Comparison of ENCODE assay signal across 22 mouse cellular contexts in genomic region chr6:126962709-126963108, GRCm38 (mm10). TPM values are rescaled to one million over a fixed set of nuclear protein-coding genes. Genes with fewer than 3 reads are reported as not detected.
"Had no signal": no experiment of that assay in that cellular context is flagged by ENCODE, and none has a peak within 500 bp of the region (broad histone marks: within the 10 kb centered on the region; RNA-seq: fewer than 3 reads in every experiment).

No protein-coding gene starts in this region.

- H3K27me3 ChIP-seq: midbrain, embryonic 12.5 days; neural tube, embryonic 12.5 days; stomach, embryonic 15.5 days had no signal

- H3K9me3 ChIP-seq: midbrain, embryonic 10.5 days; midbrain, embryonic 12.5 days; neural tube, embryonic 12.5 days; stomach, embryonic 15.5 days had no signal

- H3K4me1 ChIP-seq: midbrain, embryonic 10.5 days; midbrain, embryonic 12.5 days; neural tube, embryonic 12.5 days; stomach, embryonic 15.5 days had no signal

- H3K4me3 ChIP-seq: midbrain, embryonic 10.5 days; midbrain, embryonic 12.5 days; myocyte; neural tube, embryonic 12.5 days; stomach, embryonic 15.5 days had no signal

- H3K27ac ChIP-seq: midbrain, embryonic 10.5 days; midbrain, embryonic 12.5 days; neural tube, embryonic 12.5 days; stomach, embryonic 15.5 days; stomach, postnatal 0 days had no signal

- DNase-seq: lung, adult 18-20 months; lung, embryonic 14.5 days; lung, postnatal 10 days; lung, postnatal 4 days; midbrain, embryonic 14.5 days; right cerebral cortex, postnatal 14 days; thymus, adult 2 months; thymus, postnatal 25 days; thymus, postnatal 4 days had no signal

- H3K4me2 ChIP-seq: lung, embryonic 14.5 days; midbrain, embryonic 12.5 days; neural tube, embryonic 12.5 days; stomach, embryonic 15.5 days had no signal

- H3K9ac ChIP-seq: lung, embryonic 14.5 days; midbrain, embryonic 12.5 days; neural tube, embryonic 12.5 days; stomach, embryonic 15.5 days had no signal

- ATAC-seq: midbrain, embryonic 16.5 days had no signal

RNA-seq across cellular contexts. Expression of gene Dyrk4, which starts 41.1 kb away (rescaled TPM):
- total RNA-seq: neutrophil, adult 5-6 weeks had no signal
- polyA plus RNA-seq: midbrain, embryonic 12.5 days; midbrain, embryonic 14.5 days; midbrain, embryonic 16.5 days; neural tube, embryonic 12.5 days; neural tube, embryonic 14.5 days; stomach, embryonic 15.5 days; stomach, postnatal 0 days had no signal

RNA-seq across cellular contexts. Expression of gene Fgf6, which starts 52.7 kb away (rescaled TPM):
- total RNA-seq: megakaryocyte-erythroid progenitor cell, adult 5-6 weeks; neutrophil, adult 5-6 weeks had no signal
- polyA plus RNA-seq: liver, embryonic 16.5 days; lung, embryonic 14.5 days; midbrain, embryonic 10.5 days; midbrain, embryonic 12.5 days; midbrain, embryonic 14.5 days; midbrain, embryonic 16.5 days; myocyte; neural tube, embryonic 14.5 days; spleen, adult 2 months; stomach, embryonic 15.5 days; stomach, postnatal 0 days; urinary bladder, adult 2 months had no signal
